Mouse (Mus musculus): Measurements from ENCODE around the gene Ap1b1. TPM values are rescaled to one million over a fixed set of nuclear protein-coding genes. Genes with fewer than 3 reads are reported as not detected.
A peak's percentile ranks its signal among the peaks of the same experiment; 100 is the strongest.
"Not testable (repeated sequence)": the region's sequence is repeated elsewhere in the genome, so short reads cannot be mapped to it uniquely, and the experiment has no call there.

Gene Ap1b1
- total RNA-seq, 2 experiments from 2014 or later = 29.2 to 32.4 TPM

GRCm38 (mm10) chr11:5059230-5059629 lies 72.6 kb downstream of the Ap1b1 start:
- intact Hi-C loops (cut with DNase I) = no loop called here
- DNase-seq = no peak

- intact Hi-C loops (cut with DNase I) = no loop called here
- no peak for DNase-seq
Measured at GRCm38 (mm10) chr11:5059704-5060156, 73.1 kb downstream of the Ap1b1 start.

DNA sequence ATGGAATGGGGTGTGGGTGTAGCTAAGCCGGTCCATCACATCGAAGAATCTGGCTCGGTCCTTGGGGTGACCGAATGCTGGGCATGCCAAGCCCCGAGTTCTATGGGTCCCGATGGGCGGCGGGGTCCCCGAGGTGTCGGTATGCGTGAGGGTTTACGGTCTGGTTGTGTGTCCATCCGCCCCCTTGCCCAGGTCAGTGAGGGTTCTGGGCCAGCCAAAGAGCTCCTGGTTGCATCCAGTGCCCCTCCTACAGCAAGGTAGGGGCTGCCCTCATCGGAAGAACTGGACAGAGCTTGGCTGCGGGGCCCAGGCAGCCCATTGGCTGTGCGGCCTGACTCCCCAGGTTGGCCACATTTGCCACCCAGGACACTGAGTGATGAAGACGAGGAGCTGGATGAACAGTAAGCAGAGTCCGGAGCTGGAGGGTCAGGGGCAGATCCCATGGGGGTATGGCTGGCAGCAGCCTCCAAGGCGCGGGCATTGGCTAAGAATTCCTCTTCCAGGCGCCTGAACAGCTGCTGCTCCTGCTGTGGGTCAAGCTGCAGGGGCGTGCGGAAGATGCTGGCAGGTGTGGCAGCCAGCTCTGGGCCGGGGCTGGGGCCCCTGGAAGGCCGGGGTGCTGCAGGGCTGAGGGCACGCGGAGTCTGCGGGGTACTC lies 74.3 kb downstream of the Ap1b1 start:
- no peak for DNase-seq
- intact Hi-C loops (cut with DNase I) = no loop called here

- intact Hi-C loops (cut with DNase I) = no loop called here
Measured at GRCm38 (mm10) chr11:5061413-5062139, 75.0 kb downstream of the Ap1b1 start.

DNA sequence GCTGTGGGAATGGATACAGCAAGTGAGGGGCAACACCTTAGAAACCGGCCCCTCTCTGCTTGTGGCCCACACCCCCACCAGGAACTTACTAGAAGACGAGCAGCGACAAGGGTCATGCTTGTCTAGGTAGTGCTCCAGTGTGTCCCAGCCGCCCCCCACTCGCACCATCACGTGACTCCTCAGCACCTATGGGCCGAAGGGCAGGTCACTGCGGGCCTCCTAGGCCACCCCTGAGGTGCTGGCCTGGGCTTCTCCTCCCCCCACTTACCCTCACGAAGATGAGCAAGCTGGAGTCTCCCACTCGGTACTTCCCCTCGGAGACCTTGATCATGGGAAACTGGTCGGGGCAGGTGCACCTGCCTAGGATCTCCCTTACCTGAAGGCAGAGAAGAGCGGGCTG lies 75.7 kb downstream of the Ap1b1 start:
- no peak for DNase-seq
- intact Hi-C loops (cut with DNase I) = no loop called here

More at GRCm38 (mm10) chr11:5061413-5062139, 75.0 kb downstream of the Ap1b1 start:
- peak; percentile 94 to 95 for DNase-seq

DNA sequence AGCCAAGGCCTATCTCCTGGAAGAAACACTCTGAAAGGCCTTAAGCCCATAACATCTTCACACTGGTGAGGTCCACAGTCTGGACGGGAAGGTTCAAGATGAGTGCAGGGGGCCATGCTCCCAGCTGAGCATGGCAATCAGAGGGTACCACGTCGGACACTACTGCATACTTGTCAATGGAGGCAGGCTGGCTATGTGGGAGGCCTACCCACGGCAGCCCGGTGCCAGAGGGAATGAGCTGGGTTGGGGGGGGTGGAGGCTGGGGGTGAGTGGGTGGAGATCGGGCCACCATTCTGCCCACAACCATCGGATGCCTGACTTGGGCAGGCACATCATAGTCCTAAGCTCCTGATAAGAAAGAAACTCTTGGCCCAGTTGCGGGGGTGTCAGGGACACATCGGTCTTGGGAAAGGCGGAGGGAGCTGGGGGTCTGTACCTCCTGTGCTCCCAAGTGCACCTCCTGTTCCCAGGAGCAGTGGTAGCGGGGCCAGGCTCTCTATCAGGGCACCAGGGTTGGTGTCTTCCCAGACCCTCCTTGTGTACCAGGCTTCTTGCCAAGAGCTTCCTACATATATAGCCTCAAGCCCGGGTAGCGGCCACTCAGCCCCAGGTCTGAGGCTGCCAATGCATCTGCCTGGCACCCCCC lies 76.4 kb downstream of the Ap1b1 start:
- intact Hi-C loops (cut with DNase I) = no loop called here
- DNase-seq = no peak

DNA sequence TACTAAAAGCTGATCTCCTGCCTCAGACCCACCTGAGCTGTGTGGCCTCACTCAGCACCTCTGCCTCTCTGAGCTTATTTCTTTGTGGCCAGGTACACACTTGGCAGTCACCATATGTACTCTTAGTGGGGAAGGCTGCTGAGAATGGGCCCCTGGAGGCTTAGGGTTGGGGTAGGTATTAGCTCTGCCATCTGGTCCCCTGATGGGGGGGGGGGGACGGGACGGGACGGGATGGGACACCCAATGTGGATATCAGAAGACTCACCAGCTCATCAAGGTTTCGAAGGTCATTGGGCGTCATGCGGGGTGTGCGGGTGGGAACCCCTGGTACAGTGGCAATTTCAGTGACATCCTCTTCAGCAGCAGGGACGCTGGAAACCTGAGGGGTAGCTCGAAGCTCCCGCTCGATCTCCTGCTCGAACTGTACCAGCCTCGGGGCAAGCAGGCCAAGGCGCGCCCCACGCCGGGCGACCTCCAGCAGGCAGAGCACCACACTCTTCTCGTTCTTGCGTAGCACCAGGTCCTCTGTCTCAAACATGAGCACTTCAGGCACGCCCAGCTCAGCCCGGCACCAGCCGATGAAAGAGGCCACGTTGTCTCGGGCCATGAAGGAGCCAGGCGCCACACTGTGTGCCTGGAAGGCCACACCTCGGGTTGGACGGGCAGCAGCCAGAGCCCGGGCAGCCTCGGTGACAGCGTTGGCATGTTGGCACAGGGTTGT lies 77.1 kb downstream of the Ap1b1 start:
- DNase-seq = peak in 1 of 2 experiments; percentile 25
- intact Hi-C loops (cut with DNase I) = loop anchor here (2.0 kb wide), 1 partner anchor 35 kb away; the partner anchor contains the start of genes Ewsr1 and Rhbdd3

DNA sequence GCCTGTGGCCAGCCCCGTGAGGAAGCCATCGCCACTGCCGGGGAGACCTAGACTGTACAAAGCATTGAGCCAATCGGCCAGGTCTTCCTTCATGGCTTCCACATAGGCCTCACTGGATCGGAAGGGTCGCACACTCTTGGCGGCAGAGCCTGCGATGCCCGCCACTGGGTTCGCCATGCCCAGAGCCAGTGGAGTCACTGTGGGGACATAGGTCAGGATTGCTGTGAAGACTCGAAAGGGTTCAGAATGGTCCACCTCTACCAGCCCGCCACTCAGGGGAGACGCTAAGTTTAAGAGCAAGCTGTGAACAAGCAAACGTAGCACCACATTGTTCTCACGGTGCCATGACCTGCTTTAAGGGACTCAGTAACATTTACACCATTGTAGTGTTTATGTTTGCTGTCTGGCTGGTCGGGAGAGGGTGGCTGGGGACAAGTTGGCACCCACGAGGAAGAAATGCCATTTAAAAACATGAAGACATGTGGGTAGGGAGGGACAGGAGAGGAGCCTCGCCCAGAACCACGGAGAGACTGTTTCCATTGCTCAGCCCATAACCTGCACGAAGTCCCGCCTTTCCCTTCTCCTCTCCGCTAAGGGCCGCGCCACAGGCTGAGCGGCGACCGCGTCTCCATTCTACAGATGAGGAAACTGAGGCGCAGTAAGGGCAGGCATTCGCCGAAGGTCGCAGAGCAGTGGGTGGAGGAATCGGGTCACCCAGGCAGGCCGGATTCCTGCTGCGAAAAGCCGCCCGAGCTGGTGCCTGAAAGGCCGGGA lies 77.8 kb downstream of the Ap1b1 start:
- DNase-seq = peak in 1 of 2 experiments; percentile 21
- intact Hi-C loops (cut with DNase I) = loop anchor here (1.0 to 2.0 kb wide), 2 partner anchors 34 to 49 kb away; partner anchors contain the start of genes Ewsr1 and Rhbdd3

DNA sequence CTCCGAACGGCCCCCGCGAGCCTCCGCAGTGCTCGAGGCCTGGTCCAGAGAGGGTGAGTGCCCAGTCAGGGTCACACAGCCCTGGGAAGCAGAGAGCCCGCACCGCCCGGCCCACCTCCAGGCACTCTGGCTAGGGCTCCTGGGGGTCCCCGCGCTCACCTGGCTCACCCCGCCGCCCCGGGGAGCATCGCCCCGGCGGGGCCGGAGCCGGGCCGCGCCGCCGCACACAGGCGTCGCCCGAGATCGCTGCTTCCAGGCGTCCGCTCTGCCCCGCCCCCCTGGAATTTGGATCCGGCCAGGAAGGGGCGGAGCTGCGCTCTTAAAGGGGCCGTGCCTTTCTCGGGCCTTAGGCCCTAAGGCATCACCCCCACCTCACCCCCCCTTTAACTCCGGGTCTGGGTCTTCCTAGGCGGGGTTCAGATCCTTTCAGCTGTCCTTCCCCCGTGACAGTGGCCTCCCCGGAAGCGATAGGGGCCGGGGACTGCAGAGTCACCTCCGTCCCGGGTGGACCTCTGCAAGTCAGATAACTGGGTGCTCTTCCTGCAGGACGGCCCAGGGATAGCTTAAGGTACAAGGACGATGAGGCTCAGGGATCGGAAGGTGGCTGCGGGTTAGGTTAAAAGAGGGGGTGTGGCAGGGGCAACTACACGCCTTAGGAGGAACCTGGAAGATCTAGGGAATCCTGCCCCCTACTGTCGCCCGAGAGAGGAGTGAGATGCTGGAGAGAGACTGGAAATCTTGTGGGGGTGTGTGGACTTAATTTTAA lies 78.6 kb downstream of the Ap1b1 start, which contains the start of gene Gas2l1:
TSS of gene Gas2l1 (minus strand) at position 272 of the 766 bp plus-strand sequence.
- DNase-seq = peak; percentile 84 to 87
- intact Hi-C loops (cut with DNase I) = loop anchor here (1.0 to 2.0 kb wide), 2 partner anchors 34 to 50 kb away; partner anchors contain the start of genes Ewsr1 and Rhbdd3

- no peak for DNase-seq
- intact Hi-C loops (cut with DNase I) = no loop called here
Measured at GRCm38 (mm10) chr11:5067063-5067462, 80.4 kb downstream of the Ap1b1 start.

DNA sequence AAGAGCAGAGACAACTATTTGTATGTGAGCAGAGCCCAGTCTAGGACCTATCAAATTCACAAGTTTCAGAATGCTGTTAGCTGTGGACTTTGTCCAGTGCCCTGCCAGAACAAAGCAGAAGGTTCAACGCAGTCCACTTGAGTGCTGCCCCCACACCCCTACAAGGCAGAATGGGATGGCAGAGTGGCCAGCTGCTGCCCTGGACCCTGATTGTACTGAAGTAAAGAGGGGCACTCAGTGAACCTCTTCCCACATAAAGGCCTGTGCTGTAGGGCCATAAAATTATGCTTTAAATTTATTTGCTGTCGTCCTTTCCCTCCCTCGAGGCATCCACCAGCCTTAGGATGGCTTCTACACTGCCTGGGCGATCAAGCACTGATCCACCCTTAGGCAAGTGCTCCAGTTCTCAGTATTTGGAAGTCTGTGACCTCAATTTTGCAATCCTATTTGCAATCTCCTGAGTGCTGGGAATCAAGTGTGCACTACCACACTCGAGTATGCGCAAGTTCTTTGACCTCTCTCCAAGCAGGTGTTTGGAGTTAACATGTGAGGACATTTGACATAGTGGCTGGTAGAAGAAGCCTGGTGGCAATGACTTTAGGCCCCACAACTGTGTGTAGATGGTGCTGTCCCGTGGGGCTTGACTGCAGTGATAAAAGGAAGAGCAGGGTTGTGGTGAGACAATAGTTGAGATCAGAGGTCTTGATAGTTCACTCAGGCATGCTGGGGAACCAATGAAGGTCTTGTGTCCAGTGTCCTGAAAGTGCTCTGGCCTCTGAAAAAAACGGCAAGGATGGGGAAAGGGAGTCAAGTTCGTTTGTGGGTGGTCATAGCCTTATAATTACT lies 81.7 kb downstream of the Ap1b1 start:
- intact Hi-C loops (cut with DNase I) = no loop called here

DNA sequence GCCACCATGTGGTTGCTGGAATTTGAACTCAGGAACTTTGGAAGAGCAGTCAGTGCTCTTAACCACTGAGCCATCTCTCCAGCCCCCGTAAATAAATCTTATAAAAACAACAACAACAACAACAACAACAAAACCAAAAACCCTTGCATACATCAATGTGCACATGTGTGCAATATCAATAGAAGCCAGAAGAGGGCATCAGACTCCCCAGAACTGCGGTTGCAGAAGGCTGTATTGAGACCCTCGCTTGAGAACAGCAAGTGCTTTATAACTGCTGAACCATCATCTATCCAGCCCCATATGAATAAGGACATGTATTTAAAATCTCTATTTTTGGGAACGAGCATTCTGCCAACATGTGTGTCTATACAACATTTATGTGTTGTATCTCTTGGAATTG lies 88.3 kb downstream of the Ap1b1 start:
- intact Hi-C loops (cut with DNase I) = no loop called here
- no peak for DNase-seq

More for the DNA sequence above, 81.7 kb downstream of the Ap1b1 start:
- no peak for DNase-seq

DNA sequence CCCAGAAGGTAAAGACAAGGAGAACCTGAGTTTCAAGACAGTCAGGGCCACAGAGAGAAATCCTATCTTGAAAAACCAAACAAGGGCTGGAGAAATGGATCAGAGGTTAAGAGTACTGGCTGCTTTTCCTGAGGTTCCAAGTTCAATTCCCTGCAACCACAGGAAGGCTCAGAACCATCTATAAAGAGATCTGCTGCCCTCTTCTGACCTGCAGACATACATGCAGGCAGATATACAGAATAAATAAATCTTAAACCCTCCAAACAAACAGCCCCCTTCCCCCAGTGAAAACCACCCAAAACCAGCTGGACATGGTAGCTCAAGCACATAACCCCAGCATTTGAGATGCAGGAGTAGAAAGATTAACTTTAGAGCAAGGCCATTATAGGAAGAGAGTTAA lies 89.1 kb downstream of the Ap1b1 start:
- intact Hi-C loops (cut with DNase I) = loop anchor here (1.0 kb wide), 1 partner anchor 23 kb away; the partner anchor contains the start of gene Rhbdd3
- DNase-seq = no peak

GRCm38 (mm10) chr11:5076843-5077242 lies 90.2 kb downstream of the Ap1b1 start:
- DNase-seq = not testable (repeated sequence)
- intact Hi-C loops (cut with DNase I) = loop anchor here (1.0 kb wide), 1 partner anchor 21 kb away; the partner anchor contains the start of gene Rhbdd3

DNA sequence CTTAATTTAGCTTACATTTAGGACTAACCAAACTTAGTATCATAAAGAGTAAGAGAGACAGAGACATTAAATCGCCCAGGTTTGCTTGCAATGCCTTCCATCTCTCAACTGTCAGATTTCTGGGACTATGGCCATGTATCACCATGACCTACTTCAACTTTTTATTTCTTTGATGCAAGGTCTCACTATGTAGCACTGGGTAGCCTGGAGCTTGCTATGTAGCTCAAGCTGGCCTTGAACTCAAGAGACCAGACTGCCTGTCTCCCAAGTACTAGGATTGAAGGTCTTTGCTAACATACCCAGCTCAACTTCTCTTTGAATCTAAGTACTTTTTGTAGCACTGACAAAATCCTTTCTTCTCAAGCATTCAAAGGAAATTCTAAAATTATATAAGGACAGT lies 102.5 kb downstream of the Ap1b1 start:
- no peak for DNase-seq
- intact Hi-C loops (cut with DNase I) = no loop called here

DNA sequence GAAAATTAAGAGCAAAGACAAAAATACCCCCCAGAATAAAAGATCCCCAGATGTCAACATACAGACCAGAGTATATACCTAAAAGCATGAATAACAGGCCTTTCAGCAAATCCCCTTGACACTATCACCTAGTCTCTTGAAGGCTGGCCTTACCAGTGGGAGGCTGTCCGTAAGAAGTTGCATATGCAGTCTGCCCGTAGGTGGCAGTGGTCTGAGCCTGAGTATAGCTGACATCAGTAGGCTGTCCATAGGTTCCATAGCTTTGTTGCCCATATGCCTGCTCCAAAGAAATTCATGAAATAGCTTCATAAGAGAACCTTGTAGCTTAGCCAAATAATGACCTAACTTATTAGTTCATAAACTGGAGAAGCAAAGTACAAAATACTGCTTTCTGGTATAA lies 105.1 kb downstream of the Ap1b1 start:
- no peak for DNase-seq
- intact Hi-C loops (cut with DNase I) = no loop called here

Data from gastrocnemius, postnatal 36 days (tissue).